In the genomic region with DNA sequence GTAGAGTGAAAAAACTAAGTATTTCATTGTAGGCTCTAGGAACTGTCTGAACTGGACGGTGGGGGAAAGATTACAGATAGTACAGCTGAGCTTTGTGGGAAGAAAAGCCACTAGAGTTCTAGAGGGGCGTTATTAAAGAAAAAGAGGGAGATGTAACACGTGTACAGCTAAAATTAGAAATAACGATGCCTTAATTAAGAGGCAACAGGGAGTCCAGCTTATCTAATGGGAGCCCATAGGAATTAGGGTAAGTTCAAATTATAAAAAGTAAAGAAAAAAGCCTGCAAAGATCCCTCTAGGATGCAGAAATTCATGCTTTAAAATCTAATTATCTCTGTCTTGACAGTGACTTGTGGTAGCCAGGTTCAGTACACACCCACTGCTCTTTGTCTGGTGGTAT, we compare ENCODE assay signal across 16 mouse cellular contexts.
"Had no signal": no experiment of that assay in that cellular context is flagged by ENCODE, and none has a peak within 500 bp of the region (broad histone marks: within the 10 kb centered on the region; RNA-seq: fewer than 3 reads in every experiment).

No protein-coding gene starts in this region.

- H3K4me1 ChIP-seq: neural tube, embryonic 13.5 days; neural tube, embryonic 15.5 days; stomach, embryonic 15.5 days had no signal

- H3K4me3 ChIP-seq: neural tube, embryonic 13.5 days; neural tube, embryonic 15.5 days; stomach, embryonic 15.5 days had no signal

- DNase-seq: retina, postnatal 1 day; right cerebral cortex, adult 18-20 months; right cerebral cortex, postnatal 14 days; right cerebral cortex, postnatal 25 days; right cerebral cortex, postnatal 4 days; spleen, adult 18-20 months; thymus, adult 18-20 months; thymus, adult 2 months; thymus, postnatal 14 days; thymus, postnatal 25 days; thymus, postnatal 36 days; thymus, postnatal 4 days had no signal

- H3K27ac ChIP-seq: neural tube, embryonic 13.5 days; neural tube, embryonic 15.5 days; stomach, embryonic 15.5 days; stomach, postnatal 0 days had no signal

- H3K36me3 ChIP-seq: neural tube, embryonic 13.5 days; neural tube, embryonic 15.5 days; stomach, embryonic 15.5 days had no signal

- H3K4me2 ChIP-seq: neural tube, embryonic 13.5 days; neural tube, embryonic 15.5 days; stomach, embryonic 15.5 days had no signal

- H3K9me3 ChIP-seq: neural tube, embryonic 13.5 days; neural tube, embryonic 15.5 days; stomach, embryonic 15.5 days had no signal

- H3K9ac ChIP-seq: neural tube, embryonic 13.5 days; neural tube, embryonic 15.5 days; stomach, embryonic 15.5 days had no signal

- H3K27me3 ChIP-seq: neural tube, embryonic 13.5 days; neural tube, embryonic 15.5 days; stomach, embryonic 15.5 days had no signal
